Mouse (Mus musculus) ES-E14 (cell line): ENCODE measurements at regions not wholly inside any gene's neighbourhood (a gene's known extent, or its start where the extent isn't known, plus 50 kb on each side); places are given as distances from the start of the nearest gene placed in this dataset.

Experiments
- DNase-seq: peaks from one replicate; pipeline ENCODE4 v3.0.0-alpha.2; 2013; ENCODE audit warnings: low read depth, low spot score
- H3K27ac ChIP-seq: 2 replicates; pipeline ENCODE4 v1.5.1; 2012; ENCODE audit warnings: low read depth, mild to moderate bottlenecking, low read length, moderate library complexity, mixed read lengths; ENCODE audit not compliant: poor library complexity, insufficient read depth, severe bottlenecking
- H3K36me3 ChIP-seq: 2 replicates; pipeline ENCODE4 v1.6.1; 2012; ENCODE audit warnings: mild to moderate bottlenecking, low read length, moderate library complexity, mixed read lengths; ENCODE audit not compliant: control insufficient read depth, poor library complexity, insufficient read depth, severe bottlenecking
- H3K4me1 ChIP-seq, 2 experiments: fragments of 150-350 bp in 1 of 2; sonication (generic) in 1 of 2; 2 replicates each; pipeline ENCODE4 v1.6.1; 2012; ENCODE audit warnings: low read length in 2 of 2, mild to moderate bottlenecking in 1 of 2, mixed read lengths in 1 of 2; ENCODE audit not compliant: control insufficient read depth in 2 of 2, insufficient read depth in 2 of 2, poor library complexity in 1 of 2
- H3K4me3 ChIP-seq, 2 experiments: fragments of 150-350 bp in 1 of 2; sonication (generic) in 1 of 2; 2 replicates each; pipeline ENCODE4 v1.5.1; 2012; ENCODE audit warnings: low read length in 2 of 2, low read depth in 1 of 2, mild to moderate bottlenecking in 1 of 2, mixed read lengths in 1 of 2; ENCODE audit not compliant: insufficient read depth in 1 of 2, poor library complexity in 1 of 2, severe bottlenecking in 1 of 2
- H3K9ac ChIP-seq: 2 replicates; pipeline ENCODE4 v1.6.1; 2012; ENCODE audit warnings: low read depth, mild to moderate bottlenecking, low read length, mixed read lengths; ENCODE audit not compliant: poor library complexity, insufficient read depth, severe bottlenecking
- H3K9me3 ChIP-seq: fragments of 150-350 bp; sonication (generic); 2 replicates; pipeline ENCODE4 v1.6.1; 2012; ENCODE audit warnings: low read depth, mild to moderate bottlenecking, low read length; ENCODE audit not compliant: control insufficient read depth, insufficient read depth
- CHD2 ChIP-seq: IDR thresholded peaks from 2 replicates; pipeline ENCODE4 v1.6.1; 2014; ENCODE audit warnings: mild to moderate bottlenecking, low read depth, low read length, inconsistent platforms
- HCFC1 ChIP-seq: IDR thresholded peaks from 2 replicates; pipeline ENCODE4 v1.6.1; 2012; ENCODE audit warnings: low read length, inconsistent platforms, borderline replicate concordance; ENCODE audit not compliant: insufficient read depth
- MAFK ChIP-seq: IDR thresholded peaks from 2 replicates; pipeline ENCODE4 v1.6.1; 2014; ENCODE audit warnings: mild to moderate bottlenecking, low read depth, low read length, inconsistent platforms; ENCODE audit not compliant: insufficient read depth
- ZC3H11A ChIP-seq: IDR thresholded peaks from 2 replicates; pipeline ENCODE4 v1.6.1; 2012; ENCODE audit warnings: low read depth, mild to moderate bottlenecking, inconsistent platforms, low read length, borderline replicate concordance
- ZNF384 ChIP-seq: IDR thresholded peaks from 2 replicates; pipeline ENCODE4 v1.6.1; 2012; ENCODE audit warnings: low read depth, low read length, inconsistent platforms
- in situ Hi-C, 2 experiments: fragments of 600-800 bp; cut with MboI; formaldehyde crosslinking; loops; one replicate each; pipeline ENCODE4 v1.15.1; 2025; ENCODE audit warnings: low sequenced_read_pairs in 2 of 2, inconsistent platforms in 1 of 2; ENCODE audit not compliant: unreplicated experiment in 2 of 2

- Histone ChIP-seq H3K9ac (no peak overlapping the region), H3K36me3 (no peaks in the 10 kb centered on the region), H3K4me1 (no peaks in the 10 kb centered on the region), H3K9me3 (no peaks in the 10 kb centered on the region), H3K4me3 (no peak overlapping the region), H3K27ac (no peak overlapping the region)
- DNase-seq: no peak
- TF ChIP-seq ZNF384 (no peak), MAFK (no peak), HCFC1 (no peak), CHD2 (no peak), ZC3H11A (no peak)
- in situ Hi-C loops: no loop called here
These were observed 198.9 kb downstream of the Rnf152 start for GRCm38 (mm10) chr1:105157459-105158124.

GRCm38 (mm10) chr1:105152175-105152828, 204.2 kb downstream of the Rnf152 start:
- DNase-seq: no peak
- in situ Hi-C loops: no loop called here

GRCm38 (mm10) chr1:105151466-105151846, 205.1 kb downstream of the Rnf152 start:
- Histone ChIP-seq H3K27ac (no peak overlapping the region), H3K9me3 (no peaks in the 10 kb centered on the region), H3K4me3 (no peak overlapping the region), H3K4me1 (no peaks in the 10 kb centered on the region), H3K36me3 (no peaks in the 10 kb centered on the region), H3K9ac (no peak overlapping the region)
- in situ Hi-C loops: no loop called here
- DNase-seq: no peak
- no peak for TF ChIP-seq MAFK
- TF ChIP-seq ZC3H11A: no peak
- no peak for TF ChIP-seq HCFC1
- TF ChIP-seq ZNF384: no peak
- no peak for TF ChIP-seq CHD2

More at GRCm38 (mm10) chr1:105152175-105152828, 204.2 kb downstream of the Rnf152 start:
- no peak for TF ChIP-seq ZC3H11A
- no peak for TF ChIP-seq MAFK
- H3K4me1 ChIP-seq: no peaks in the 10 kb centered on the region
- no peaks in the 10 kb centered on the region for H3K9me3 ChIP-seq
- H3K27ac ChIP-seq: no peak overlapping the region
- no peak overlapping the region for H3K4me3 ChIP-seq
- no peaks in the 10 kb centered on the region for H3K36me3 ChIP-seq
- H3K9ac ChIP-seq: no peak overlapping the region

DNA sequence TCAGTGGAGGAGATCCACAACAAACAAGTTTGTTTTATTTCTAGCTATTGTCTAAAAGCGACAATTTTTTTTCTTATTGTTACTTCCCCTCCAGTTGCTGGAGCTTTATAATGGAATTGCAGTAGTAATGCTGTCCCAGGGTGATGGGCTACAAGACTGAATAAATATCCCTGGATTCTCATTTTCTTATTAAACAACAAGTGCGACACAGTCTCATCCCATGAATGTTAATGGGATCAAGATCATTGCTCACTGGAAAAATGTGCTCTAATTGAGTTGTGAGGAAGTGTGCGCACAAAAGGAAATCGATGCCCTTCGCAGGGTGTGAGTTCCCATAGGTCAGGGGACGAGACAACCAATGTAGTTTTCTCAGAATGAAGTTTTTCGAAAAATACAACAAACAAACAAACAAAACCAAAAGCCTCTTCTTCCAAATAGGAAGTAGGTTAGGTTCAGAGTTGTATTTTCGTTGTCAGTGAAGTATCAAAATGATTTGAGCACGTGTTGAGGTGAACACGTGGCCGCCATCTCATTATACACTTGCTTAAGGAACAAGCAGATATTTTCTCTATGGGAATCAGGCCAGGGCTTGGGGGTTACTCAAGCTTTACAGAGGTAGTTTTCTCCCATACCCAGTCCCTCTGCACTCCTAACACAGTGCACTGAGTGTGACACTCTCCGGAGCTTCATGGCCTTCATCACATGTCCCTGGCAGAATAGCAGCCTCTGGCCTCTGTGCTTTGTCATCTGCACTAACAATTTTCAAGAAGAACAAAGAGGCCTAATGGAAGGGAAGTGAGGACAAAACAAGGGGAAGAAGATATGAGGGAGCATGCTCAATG, 205.7 kb downstream of the Rnf152 start:
- in situ Hi-C loops: no loop called here

More for the DNA sequence above, 205.7 kb downstream of the Rnf152 start:
- DNase-seq: no peak
- H3K9ac ChIP-seq: no peak overlapping the region
- no peaks in the 10 kb centered on the region for H3K9me3 ChIP-seq
- TF ChIP-seq ZC3H11A (no peak), HCFC1 (no peak), MAFK (no peak), ZNF384 (no peak), CHD2 (no peak)
- no peaks in the 10 kb centered on the region for H3K36me3 ChIP-seq
- H3K4me3 ChIP-seq: no peak overlapping the region
- H3K27ac ChIP-seq: no peak overlapping the region
- no peaks in the 10 kb centered on the region for H3K4me1 ChIP-seq
